Mouse (Mus musculus): ENCODE measurements around the gene Phlpp1. TPM values are rescaled to one million over a fixed set of nuclear protein-coding genes. Genes with fewer than 3 reads are reported as not detected.
A peak's percentile ranks its signal among the peaks of the same experiment; 100 is the strongest.

The Phlpp1 gene
- polyA plus RNA-seq (2016; fragmentation: Nextera tagmentation; extraction: Ambion mirVana) = 4.4 and 4.8 TPM in 2 replicates

DNA sequence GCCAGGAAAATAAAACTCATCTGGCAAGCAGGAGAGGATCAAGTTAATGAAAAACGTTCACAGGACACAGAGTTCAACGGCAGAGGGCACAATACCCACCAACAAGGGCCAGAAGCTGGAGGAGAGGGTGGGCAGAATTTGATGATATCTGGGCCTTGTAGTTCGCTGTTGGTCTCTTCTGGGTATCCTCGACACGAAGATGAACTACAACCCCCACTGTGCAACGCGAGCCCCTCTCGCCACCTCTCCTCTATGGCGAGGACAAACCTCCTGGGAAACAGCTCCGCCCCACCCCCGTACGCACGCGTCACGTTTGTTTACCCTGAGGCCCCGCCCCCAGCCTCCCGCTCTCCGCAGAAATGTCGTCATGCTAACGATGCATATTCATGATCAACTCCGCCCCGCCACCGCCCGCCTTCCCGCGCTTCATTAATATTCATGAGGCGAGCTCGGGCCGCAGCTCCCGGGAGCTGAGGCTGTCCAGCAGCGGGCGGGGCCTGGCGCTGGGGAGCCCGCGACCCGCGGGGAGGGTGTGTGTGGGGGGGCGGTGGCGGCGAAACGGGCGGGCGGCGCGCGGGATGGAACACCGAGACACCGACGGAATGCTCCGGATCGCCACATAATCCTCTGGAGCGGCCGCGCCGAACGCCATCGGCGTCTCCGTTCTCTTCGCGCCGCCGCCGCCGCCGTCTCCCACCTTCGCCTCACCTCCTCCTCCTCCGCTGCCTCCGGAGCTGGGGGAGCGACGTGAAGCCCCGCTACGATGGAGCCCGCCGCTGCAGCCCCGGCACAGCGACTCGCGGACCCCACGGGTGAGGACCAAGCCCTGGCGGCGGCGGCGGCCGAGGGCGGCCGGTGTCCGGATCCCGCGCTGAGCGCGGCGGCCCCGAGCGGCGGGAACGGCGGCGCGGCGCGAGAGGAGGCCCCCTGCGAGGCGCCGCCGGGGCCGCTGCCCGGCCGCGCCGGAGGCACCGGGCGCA is at the start of gene Phlpp1:
Gene Phlpp1, plus strand, starts transcription at position 512 of the 980 bp plus-strand sequence.
- 2% methylated on average over 94 of the region's 113 CpGs for WGBS
- Histone ChIP-seq H3K27ac (ENCODE audit: poor library complexity, severe bottlenecking) (peak within 1 kb of the TSS; percentile 94), H3K4me2 (peak within 1 kb of the TSS; percentile 65), H3K4me1 (replicated peaks) (no peaks in the 10 kb centered on the region), H3K9me3 (replicated peaks) (no peaks in the 10 kb centered on the region), H3K36me3 (no peaks in the 10 kb centered on the region), H3K9ac (peak within 1 kb of the TSS; percentile 98), H3K27me3 (replicated peaks) (no peaks in the 10 kb centered on the region), H3K4me3 (peak within 1 kb of the TSS; percentile 94)
- ATAC-seq (ENCODE audit: insufficient number of reproducible peaks, low FRiP score) = peak; percentile 98

DNA sequence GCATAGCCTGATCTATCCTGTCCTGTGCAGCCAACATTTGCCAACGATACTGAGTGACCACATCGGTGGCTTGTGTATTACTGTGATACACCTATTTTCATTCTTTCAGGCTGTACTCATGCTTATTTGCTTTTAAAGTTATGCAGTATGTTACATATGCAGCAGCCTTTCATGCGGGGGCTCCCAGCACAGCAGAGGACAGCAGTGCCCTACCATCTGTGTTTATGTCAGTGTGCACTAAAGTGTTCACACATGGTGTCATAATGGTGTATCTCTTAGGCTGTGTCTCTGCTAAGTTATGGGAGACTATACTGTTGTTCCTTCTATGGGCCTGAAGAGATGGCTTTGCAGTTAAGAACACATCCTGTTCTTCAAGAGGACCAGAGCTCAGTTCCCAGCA is 45.0 kb upstream of the Phlpp1 start:
- H3K27me3 ChIP-seq (replicated peaks) = no peaks in the 10 kb centered on the region
- no peak overlapping the region for H3K4me3 ChIP-seq
- ATAC-seq (ENCODE audit: insufficient number of reproducible peaks, low FRiP score) = no peak
- H3K27ac ChIP-seq (ENCODE audit: poor library complexity, severe bottlenecking) = no peak overlapping the region
- H3K36me3 ChIP-seq = no peaks in the 10 kb centered on the region
- H3K4me2 ChIP-seq = no peak overlapping the region
- no peaks in the 10 kb centered on the region for H3K9me3 ChIP-seq (replicated peaks)
- 85% methylated on average over 3 of the region's 3 CpGs for WGBS
- no peak overlapping the region for H3K9ac ChIP-seq
- no peaks in the 10 kb centered on the region; the same call in 1 of the 2 replicates for H3K4me1 ChIP-seq (replicated peaks)

DNA sequence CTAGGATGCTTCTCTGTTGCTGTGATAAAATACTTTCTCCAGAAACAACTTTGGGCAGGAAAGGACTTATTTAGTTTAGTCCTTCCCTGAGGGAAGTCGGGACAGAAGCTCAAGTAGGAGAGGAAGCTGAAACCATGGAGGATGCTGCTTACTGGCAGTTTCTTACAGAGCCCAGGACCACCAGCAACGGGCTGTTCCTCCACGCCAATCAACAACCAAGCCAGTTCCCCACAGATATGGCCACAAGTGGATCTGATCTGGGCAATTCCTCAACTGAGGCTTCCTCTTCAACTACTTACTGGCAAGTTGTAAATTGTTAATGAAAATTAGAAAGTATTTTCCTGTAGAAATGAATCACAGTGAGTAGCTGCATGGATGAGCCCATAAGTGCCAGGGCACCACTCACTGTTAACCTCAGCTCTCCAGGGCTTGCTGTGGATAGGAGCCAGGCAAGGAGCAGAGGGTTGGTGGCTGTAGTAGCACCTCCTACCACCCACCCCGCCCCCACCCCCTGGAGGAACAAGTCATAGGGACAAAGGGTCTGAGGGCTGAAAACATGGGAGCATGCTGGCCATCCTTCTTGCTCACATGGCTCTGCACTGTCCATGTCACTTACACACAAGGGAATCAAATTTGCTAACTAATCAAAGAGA is 39.7 kb upstream of the Phlpp1 start:
- H3K27ac ChIP-seq (ENCODE audit: poor library complexity, severe bottlenecking) = no peak overlapping the region
- no peaks in the 10 kb centered on the region for H3K27me3 ChIP-seq (replicated peaks)
- WGBS = 52% methylated on average over 4 of the region's 4 CpGs
- H3K4me1 ChIP-seq (replicated peaks) = no peaks in the 10 kb centered on the region; the same call in 1 of the 2 replicates
- no peak overlapping the region for H3K9ac ChIP-seq
- H3K36me3 ChIP-seq = no peaks in the 10 kb centered on the region
- no peak overlapping the region for H3K4me3 ChIP-seq
- ATAC-seq (ENCODE audit: insufficient number of reproducible peaks, low FRiP score) = no peak
- no peak overlapping the region for H3K4me2 ChIP-seq
- no peaks in the 10 kb centered on the region for H3K9me3 ChIP-seq (replicated peaks)

DNA sequence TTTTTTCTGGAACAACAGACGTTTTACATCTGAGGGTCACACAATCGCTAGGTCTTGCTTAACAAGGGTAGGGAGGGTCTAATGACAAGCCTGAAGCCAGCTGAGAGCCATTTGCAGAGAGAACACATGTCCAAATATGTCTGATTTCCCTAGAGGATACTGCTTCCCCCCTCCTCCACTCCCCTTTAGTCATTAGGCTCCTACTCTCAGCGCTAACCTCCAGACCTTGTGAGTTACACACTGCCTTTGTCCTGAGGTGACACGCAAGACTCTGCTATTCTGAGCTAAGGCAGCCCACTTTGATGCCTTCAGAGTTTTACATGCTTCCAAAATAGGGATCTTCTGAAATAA is 39.2 kb upstream of the Phlpp1 start:
- Histone ChIP-seq H3K4me2 (no peak overlapping the region), H3K4me3 (no peak overlapping the region), H3K36me3 (no peaks in the 10 kb centered on the region), H3K9ac (no peak overlapping the region), H3K4me1 (replicated peaks) (no peaks in the 10 kb centered on the region; the same call in 1 of the 2 replicates), H3K9me3 (replicated peaks) (no peaks in the 10 kb centered on the region), H3K27me3 (replicated peaks) (no peaks in the 10 kb centered on the region), H3K27ac (ENCODE audit: poor library complexity, severe bottlenecking) (no peak overlapping the region)
- no peak for ATAC-seq (ENCODE audit: insufficient number of reproducible peaks, low FRiP score)
- WGBS = 72% methylated on average over 4 of the region's 4 CpGs

DNA sequence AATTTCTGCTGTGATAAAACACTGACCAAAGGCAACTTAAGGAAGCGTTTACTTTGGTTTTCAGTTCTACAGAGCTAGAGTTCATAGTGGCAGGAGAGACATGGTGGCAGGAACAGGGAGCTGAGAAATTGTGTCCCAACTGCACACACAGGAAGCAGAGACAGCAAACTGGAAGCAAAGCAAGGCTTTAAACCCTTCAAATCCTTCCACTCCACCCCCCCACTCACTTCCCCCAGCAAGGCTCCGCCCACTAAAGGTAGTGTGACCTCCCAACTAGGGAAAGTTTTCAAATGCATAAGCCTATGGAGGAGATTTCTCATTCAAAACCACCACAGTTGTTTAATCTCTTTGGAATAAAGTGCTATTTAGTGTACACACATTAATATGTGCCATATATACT is 32.9 kb upstream of the Phlpp1 start:
- WGBS = 87% methylated on average over 2 of the region's 2 CpGs

DNA sequence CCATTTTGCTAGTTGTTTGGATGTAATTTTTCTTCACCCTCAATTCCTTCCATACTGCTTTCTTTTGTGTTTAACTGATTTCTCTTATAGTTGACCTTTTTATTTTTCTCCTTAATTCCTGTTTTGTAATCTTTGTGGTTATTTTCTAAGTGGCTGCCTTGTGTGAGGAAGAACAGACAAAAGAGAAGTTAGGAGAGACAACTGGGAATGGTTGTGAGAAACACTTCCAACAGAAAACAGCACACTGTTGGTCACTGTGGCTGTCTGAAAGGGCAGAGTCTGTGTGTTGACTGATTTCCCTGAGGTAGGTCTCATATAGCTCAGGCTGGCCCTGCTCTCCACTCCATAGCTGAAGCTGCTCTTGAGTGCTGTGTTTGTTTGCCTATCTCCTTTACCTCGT is 32.4 kb upstream of the Phlpp1 start:
- no peak overlapping the region for H3K4me2 ChIP-seq
- H3K27me3 ChIP-seq (replicated peaks) = no peaks in the 10 kb centered on the region
- no peak for ATAC-seq (ENCODE audit: insufficient number of reproducible peaks, low FRiP score)
- H3K9ac ChIP-seq = no peak overlapping the region
- H3K4me1 ChIP-seq (replicated peaks) = no peaks in the 10 kb centered on the region
- 75% methylated on average over 1 of the region's 1 CpGs for WGBS
- no peaks in the 10 kb centered on the region for H3K36me3 ChIP-seq
- no peaks in the 10 kb centered on the region for H3K9me3 ChIP-seq (replicated peaks)
- H3K27ac ChIP-seq (ENCODE audit: poor library complexity, severe bottlenecking) = no peak overlapping the region
- H3K4me3 ChIP-seq = no peak overlapping the region

More for the DNA sequence above, 32.9 kb upstream of the Phlpp1 start:
- Histone ChIP-seq H3K4me3 (no peak overlapping the region), H3K9me3 (replicated peaks) (no peaks in the 10 kb centered on the region), H3K36me3 (no peaks in the 10 kb centered on the region), H3K27me3 (replicated peaks) (no peaks in the 10 kb centered on the region), H3K9ac (no peak overlapping the region), H3K27ac (ENCODE audit: poor library complexity, severe bottlenecking) (no peak overlapping the region), H3K4me2 (no peak overlapping the region), H3K4me1 (replicated peaks) (no peaks in the 10 kb centered on the region)
- no peak for ATAC-seq (ENCODE audit: insufficient number of reproducible peaks, low FRiP score)

DNA sequence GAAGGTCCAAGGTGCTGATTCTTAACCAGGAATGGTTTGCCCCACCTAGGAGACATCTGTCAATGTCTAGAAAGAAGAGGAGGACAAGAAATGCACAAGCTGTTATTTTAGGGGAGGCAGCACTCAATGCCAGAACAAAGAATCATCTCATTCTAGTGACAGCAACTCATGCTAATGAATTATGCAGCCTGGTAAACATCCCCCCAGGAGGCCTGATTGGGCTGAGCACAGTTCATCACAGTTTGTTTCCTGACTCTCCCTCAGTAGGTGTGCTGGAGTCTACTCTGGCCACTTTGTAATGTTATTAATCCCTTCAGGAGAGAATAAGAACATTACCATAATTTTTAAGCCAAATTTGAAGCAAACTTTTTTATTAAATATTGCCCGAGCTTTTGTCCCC is 29.5 kb upstream of the Phlpp1 start:
- Histone ChIP-seq H3K4me2 (no peak overlapping the region), H3K9me3 (replicated peaks) (no peaks in the 10 kb centered on the region), H3K36me3 (no peaks in the 10 kb centered on the region), H3K4me1 (replicated peaks) (no peaks in the 10 kb centered on the region), H3K9ac (no peak overlapping the region), H3K27ac (ENCODE audit: poor library complexity, severe bottlenecking) (no peak overlapping the region), H3K4me3 (no peak overlapping the region), H3K27me3 (replicated peaks) (no peaks in the 10 kb centered on the region)
- WGBS = 71% methylated on average over 1 of the region's 1 CpGs
- ATAC-seq (ENCODE audit: insufficient number of reproducible peaks, low FRiP score) = no peak

DNA sequence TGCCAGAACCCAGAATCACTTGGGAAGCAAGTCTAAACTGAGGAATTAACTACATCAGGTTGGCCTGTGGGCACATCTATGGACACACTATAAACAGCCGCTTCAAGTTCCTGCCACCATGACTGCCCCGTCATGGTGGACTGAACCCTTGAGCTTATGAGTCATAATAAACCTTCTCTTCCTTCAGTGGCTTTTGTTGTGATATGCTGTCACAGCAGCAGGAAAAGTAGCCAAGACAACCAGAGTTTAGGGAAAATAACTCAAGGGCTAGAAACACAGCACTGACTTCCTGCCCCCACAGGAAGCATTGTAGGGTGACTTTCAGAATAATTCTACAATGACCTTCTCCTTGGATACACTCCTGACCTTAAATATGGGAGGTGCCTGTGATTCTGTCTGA is 27.0 kb upstream of the Phlpp1 start:
- 81% methylated on average over 2 of the region's 2 CpGs for WGBS
- H3K27ac ChIP-seq (ENCODE audit: poor library complexity, severe bottlenecking) = no peak overlapping the region
- H3K4me1 ChIP-seq (replicated peaks) = no peaks in the 10 kb centered on the region
- no peak for ATAC-seq (ENCODE audit: insufficient number of reproducible peaks, low FRiP score)
- H3K4me2 ChIP-seq = no peak overlapping the region
- H3K27me3 ChIP-seq (replicated peaks) = no peaks in the 10 kb centered on the region
- no peak overlapping the region for H3K4me3 ChIP-seq
- H3K36me3 ChIP-seq = no peaks in the 10 kb centered on the region
- no peaks in the 10 kb centered on the region for H3K9me3 ChIP-seq (replicated peaks)
- no peak overlapping the region for H3K9ac ChIP-seq

DNA sequence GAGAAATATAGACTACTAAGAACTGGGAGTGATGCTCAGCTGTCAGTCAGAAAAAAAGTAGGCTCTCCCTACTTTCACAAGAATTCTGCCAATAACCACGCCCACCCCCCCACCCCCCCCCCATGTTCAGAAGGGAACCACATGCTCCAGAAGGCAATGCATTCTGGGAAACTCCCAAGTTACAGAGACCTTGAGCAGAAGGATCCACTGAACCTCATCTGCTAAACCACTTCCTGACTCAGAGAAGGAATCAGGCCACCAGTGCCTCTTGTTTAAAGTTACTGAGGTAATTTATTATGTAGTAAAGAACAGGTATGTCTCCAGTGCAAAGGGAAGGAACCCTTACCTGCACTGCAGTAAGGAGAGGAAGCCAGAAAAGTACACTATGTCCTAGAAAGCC is 26.5 kb upstream of the Phlpp1 start:
- Histone ChIP-seq H3K9me3 (replicated peaks) (no peaks in the 10 kb centered on the region), H3K27ac (ENCODE audit: poor library complexity, severe bottlenecking) (no peak overlapping the region), H3K4me3 (no peak overlapping the region), H3K9ac (no peak overlapping the region), H3K4me1 (replicated peaks) (no peaks in the 10 kb centered on the region), H3K36me3 (no peaks in the 10 kb centered on the region), H3K27me3 (replicated peaks) (no peaks in the 10 kb centered on the region), H3K4me2 (no peak overlapping the region)
- ATAC-seq (ENCODE audit: insufficient number of reproducible peaks, low FRiP score) = no peak
- 27% methylated on average over 1 of the region's 1 CpGs for WGBS

DNA sequence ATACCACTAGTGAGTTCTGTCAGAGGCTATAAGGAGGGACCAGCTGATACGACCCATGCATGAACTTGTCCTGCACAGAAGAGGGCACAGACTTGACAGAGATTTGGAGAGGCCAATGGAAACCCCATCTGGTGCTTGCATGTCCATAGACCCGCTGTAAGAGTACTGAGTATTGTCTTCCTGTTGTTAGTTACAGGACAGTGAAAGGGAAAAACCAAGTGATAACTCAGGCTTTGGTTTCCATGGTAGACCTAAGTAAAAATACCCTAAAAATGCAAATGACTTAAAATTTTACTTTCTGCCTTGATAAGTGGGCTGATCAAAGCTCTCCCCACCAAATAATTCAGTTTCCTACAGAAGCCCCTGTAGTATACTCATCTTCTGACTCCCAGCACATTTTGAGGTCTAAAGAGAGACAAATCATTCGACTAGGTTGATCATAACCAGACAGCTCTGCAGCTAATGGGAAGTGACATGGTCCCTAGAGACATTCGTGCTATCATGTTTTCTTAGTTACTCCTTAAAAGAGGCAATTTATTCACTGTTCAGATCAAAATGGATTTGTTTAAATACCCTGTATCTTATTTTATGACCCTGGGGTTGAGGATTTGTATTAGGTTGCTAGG is 25.9 kb upstream of the Phlpp1 start:
- no peaks in the 10 kb centered on the region for H3K4me1 ChIP-seq (replicated peaks)
- no peak overlapping the region for H3K9ac ChIP-seq
- H3K4me2 ChIP-seq = no peak overlapping the region
- H3K4me3 ChIP-seq = no peak overlapping the region
- 68% methylated on average over 4 of the region's 4 CpGs for WGBS
- no peaks in the 10 kb centered on the region for H3K27me3 ChIP-seq (replicated peaks)
- no peaks in the 10 kb centered on the region for H3K9me3 ChIP-seq (replicated peaks)
- H3K36me3 ChIP-seq = no peaks in the 10 kb centered on the region
- ATAC-seq (ENCODE audit: insufficient number of reproducible peaks, low FRiP score) = no peak
- no peak overlapping the region for H3K27ac ChIP-seq (ENCODE audit: poor library complexity, severe bottlenecking)

Measured in heart, embryonic 12.5 days (tissue).